Mouse (Mus musculus): ENCODE measurements around the gene Etnk1.

- no peak for TF ChIP-seq CTCF (IDR thresholded peaks at IDR 0.05; ENCODE audit: extremely low read depth, insufficient read depth, low read length)
- TF ChIP-seq POLR2A (IDR thresholded peaks at IDR 0.05; ENCODE audit: extremely low read depth, insufficient read depth, low read length): no peak
Measured at GRCm38 (mm10) chr6:143224057-143224456, 57.0 kb downstream of the Etnk1 start.
